Mouse (Mus musculus) adrenal gland, adult 8-10 months (tissue): ENCODE measurements around the gene Plekhg5. TPM values are rescaled to one million over a fixed set of nuclear protein-coding genes. Genes with fewer than 3 reads are reported as not detected.

ENCODE experiments used
- DNase-seq: peaks from one replicate; pipeline ENCODE4 v3.0.0; 2022
- total RNA-seq, 4 experiments: library from RNA; stranded (reverse); gene quantifications; 2 replicates each; pipeline ENCODE4 v1.2.4; 2022

Plekhg5 gene
- total RNA-seq, 4 experiments from 2014 or later, result 8.7 to 19.5 (median 15.4) TPM

DNA sequence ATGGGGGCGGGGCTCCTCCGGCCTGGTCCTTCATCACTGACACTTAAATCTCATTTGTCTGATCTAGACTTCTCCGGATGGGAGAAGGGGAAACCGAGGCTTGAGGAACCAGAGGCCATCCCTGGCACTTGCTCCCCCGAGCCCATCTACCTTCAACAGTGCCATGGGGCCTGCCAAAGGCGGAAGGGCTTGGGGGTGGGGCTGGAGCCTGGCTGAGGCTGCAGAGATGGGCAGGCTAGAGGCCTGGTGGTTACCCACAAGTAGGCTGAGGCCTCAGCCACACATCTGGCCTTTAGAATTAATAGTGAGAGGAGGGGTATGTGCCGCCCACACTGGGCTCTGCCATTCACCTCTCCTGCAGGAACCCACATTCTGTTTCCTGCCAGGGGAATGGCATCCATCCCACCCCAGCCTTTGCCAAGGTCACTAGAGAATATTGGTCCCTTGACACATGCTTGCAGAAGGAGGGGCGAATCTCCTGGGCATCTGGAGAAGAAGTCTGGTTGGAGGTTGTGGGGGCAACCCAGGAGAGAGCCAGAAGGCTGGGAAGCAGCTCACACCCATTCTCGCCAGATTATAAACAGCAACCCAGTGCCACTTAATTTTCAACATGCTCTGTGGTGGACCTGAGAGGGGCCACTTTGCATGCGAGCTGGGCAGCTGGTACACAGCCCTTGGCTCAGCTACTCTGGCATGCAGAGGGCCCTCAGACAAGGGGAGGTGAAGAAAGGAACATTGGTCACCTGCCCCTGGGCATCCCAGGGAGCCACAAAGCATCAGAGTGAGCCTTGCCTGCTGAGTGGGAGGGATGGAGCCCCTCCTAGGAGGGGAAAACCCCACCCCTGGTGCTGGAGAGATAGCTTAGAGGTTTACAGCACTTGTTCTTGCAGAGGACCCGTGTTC lies 1.6 kb upstream of the Plekhg5 start:
- DNase-seq, result no peak

DNA sequence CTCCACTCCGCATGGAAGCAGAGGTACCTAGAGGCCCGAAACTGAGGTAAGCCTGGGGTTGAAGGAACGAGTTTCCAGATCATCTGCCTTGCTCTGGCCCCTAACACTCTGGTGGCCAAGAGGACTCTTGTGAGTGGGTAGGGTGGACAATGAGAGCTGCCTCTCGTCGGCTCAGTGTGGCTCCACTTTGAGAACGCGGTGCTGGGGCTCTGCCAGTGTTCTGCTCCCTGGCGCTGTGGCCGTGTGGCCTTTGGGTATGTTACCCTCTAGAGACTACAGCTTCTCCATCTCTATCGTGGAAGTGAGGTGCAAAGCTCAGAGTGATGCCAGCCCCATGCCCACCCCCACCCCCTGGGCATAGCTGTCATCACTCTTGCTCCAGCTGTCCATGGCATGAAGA lies 357 bp downstream of the Plekhg5 start:
- DNase-seq, result no peak

DNA sequence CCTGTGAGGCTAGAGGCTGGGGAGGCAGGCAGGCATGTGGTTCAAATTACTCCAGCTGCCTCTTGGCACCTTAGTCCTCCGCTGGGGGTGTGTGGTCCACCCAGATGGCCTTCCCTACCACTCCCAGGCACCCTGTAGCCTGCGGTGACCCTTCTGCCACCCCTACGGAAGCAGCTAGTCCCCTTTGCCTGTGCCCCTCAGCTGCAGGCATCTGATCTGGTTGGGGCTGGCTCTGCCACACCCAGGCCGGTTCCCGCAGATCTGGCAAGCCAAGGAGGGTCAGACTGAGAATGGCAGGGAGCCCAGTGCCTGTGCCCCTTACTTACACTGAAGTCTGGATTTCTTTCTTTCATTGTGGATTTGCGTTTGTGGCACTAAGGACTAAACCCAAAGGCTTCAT lies 1.4 kb downstream of the Plekhg5 start:
- no peak for DNase-seq

DNA sequence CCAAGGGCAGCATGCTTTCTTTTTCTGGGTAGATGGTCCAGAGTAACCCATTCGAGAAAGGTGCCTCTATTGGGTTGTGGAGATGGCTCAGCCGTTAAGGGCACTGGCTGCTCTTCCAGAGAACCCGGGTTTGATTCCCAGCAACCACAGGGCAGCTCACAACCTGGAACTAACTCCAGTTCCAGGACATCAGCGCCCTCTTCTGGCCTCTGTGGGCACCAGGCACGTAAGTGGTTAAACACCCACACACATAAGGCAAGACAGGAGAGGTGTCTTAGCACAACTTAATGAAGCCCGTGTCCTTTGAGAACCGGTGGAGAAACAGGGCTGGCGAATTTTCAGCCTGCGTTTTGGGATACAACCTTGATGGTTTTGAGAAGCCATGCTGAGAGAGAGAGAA lies 2.2 kb downstream of the Plekhg5 start:
- DNase-seq, result no peak

DNA sequence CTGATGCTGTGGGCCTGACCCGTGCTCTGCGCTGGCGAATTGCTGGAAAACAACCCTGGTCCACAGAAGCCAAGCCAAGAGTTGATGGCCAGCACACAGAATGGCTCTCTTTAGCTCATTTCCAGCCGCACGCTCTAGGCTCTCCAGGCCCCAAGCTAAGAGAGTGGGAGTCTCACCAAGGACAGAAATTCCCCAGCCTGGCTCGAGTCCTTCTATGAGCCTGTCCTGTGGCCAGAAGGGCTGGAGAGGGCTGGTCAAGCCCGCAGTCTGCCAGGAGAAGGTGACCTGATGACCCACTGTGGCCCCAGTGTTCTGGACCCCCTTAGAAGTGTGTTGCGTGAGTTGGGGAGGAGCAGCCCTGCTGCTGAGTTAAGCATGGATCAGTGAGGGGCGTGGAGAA lies 4.9 kb downstream of the Plekhg5 start:
- no peak for DNase-seq

DNA sequence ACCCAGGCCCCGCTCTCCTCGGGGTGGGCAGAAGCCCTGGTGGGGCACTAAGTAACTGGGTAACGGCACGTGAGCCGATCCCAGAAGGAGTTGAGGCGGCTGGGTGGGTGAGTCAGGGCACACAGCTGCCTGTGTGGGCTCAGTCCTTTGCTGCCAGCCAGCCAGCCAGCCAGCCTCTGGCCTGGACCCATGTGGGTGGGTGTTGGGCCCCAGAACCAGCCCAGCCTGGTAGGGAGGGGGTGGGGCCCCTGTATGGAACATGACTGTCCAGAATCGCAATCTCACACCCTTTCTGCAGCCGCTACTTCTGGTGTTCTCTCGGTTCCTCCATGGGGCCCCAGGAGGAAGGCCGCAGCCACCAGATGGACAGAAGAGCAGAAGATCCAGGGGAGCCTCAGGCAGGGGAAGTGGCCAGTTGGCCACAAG lies 5.8 kb downstream of the Plekhg5 start:
- DNase-seq, result no peak

DNA sequence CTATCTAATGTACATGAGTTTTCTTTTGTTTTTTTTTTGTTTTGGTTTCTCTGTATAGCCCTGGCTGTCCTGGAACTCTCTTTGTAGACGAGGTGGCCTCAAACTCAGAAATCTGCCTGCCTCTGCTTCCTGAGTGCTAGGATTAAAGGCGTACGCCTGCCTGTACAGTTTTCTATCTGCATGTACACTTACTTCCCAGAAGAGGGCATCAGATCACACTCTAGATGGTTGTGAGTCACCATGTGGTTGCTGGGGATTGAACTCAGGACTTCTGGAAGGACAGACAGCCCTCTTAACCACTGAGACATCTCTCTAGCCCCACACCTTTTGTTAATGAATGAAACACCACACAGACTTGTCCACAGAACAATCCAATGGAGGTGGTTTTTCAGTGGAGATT lies 7.0 kb downstream of the Plekhg5 start:
- DNase-seq, result no peak

DNA sequence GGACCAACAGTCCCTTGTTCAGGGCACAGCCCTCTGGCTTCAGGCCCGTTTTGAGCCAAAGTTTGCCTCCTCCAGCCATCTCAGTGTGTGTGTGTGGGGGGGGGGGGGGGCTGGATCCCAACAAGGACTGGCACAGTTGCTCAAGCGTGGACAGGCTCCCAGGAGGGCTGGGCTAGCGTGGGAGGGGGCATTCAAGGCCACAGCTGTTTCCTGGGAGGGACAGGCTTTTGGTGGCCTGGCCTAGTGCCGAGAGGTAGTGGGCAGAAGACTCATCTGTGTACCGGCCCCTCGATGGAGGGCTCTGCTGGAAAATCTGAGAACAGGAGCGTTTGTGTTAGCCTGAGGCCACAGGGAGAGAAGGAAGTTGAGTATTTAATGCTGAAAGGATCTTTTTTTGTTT lies 7.6 kb downstream of the Plekhg5 start:
- no peak for DNase-seq

DNA sequence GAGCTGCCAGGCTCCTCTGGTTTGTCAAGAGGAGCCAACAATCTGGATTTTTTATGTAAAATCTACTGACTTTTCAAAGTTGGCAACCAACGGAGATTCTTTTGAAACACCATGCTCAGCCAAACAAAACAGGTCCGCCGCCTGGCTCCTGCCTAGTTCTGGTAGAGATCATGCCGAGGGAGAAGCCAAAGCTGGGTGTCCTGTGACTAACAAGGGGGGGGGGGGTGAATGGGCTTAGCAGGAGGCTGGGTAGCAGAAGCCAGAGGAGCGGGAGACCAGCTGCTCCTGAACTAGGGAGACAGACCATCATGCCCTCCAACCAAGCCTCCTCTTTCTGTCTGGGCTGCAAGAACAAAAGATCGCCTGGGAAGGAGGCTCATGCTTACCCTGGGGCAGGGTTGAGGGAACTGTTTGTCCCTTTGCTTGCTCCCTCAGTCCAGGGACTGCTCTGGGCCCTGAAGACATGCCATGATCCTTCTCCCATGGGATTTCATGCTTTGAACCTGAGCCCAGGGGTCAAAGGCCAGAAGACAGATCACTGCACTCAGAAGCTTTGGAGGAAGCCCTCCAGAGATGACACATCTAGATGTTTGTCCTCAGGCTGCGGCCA lies 11.4 kb downstream of the Plekhg5 start:
- no peak for DNase-seq

DNA sequence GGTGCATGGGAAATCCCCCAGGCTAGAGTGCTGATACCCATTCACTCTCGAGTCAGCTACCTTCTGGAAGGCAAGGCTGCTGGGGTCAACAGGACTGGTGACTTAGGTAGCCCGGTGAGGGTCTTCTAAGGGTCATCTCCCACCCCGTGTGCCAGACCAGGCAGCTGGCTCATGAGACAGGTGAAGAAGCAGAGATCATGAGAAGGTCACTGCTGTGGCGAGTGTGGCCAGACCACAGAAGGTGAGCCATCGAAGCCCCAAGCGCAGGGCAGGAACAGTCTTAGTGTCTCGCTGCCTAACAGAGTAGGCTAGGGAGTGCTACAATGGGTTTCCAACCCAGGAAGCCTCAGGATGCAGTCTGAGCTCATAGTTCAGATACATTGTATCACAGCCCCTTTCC lies 12.3 kb downstream of the Plekhg5 start:
- no peak for DNase-seq

DNA sequence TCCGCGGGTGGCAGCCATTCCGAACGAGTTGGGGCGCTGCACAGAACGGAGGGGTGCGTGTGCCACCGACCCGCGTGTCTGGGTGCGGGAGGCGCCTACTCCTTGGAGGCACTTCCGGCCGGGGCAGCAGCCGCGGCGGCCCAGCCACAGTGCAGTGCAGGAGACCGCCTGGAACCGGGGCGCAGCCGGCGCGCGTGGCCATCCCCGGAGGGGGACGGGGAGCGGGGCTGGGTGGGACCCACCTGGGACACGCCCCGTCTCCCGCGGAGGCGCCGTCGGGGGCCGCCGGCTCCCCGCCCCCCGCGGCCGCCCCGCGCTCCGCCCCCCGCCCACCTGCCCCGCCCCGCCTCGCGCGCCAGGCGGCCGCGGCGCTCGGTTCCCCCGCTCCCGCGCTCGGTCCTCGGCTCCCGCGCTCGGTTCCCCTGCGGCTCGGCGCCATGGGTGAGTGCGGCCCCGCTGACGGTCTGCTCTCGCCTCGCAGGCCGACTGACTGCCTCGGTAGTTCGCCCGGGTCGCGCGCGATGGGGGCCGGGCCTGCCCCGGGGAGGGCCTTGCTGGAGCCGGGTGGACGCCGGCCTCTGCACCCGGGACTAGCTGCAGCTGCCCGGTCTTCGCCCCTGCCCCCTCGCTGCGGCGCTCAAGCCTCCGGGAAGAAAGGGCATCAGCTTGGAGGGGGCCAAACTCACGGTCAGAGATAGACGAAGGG lies 14.4 kb downstream of the Plekhg5 start:
- no peak for DNase-seq

DNA sequence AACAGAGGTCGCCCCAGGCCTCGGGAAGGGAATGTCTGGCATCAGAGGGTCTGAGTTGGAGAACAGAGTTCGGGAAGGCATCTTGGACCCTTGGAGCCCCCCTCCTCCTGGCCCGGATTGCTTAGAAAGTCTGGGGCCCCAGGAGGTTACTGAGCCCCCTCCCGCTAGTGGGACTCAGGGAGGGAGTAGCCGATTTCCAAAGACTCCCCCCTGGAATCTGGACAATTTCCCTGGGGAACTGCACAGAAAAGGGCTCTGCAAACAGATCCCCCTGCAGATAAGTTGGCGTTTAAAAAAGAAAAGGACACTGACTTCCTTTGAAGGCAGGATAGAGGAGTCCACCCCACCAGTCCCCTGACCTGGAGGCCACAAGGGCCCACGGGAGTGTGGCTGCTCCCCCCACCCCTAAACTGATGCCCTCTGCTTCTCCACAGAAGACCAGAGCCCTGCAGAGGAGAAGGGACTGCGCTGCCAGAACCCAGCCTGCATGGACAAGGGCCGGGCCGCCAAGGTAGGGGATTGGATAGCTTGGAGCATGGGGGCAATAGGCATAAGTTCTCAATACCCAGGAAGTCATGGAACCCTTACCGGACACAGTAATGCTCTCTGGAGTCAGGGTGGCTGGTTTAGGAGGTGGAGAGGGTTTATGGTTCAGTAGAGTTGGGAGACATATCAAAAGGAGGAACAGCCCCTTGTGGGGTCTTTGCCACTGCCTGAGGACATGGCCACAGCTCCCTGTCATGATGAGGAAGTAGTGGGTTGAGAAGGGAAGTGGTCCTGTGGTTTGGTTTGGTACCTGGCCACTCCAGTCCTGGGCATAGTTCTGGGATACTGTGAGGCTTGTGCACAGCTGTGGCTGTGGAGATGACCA lies 15.1 kb downstream of the Plekhg5 start:
- DNase-seq, result no peak

DNA sequence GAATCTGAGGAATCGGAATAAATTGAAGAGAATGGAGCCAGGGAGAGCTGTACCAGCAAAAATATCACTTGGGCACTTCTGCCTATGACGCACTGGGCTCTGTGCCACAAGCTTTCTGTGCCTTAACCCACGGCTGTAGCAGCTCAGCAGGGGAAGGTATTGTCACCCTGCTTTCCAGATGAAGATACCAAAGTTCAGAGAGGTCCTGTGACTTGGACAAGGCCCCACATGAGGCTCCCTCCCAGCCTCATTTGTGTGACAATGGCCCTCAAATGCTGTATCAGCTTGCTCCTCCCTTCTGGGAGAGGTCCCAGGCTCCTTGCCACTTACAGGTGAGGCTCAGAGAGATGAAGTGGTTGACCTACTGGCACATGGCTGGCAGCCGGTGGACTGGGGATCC lies 15.8 kb downstream of the Plekhg5 start:
- DNase-seq, result no peak

DNA sequence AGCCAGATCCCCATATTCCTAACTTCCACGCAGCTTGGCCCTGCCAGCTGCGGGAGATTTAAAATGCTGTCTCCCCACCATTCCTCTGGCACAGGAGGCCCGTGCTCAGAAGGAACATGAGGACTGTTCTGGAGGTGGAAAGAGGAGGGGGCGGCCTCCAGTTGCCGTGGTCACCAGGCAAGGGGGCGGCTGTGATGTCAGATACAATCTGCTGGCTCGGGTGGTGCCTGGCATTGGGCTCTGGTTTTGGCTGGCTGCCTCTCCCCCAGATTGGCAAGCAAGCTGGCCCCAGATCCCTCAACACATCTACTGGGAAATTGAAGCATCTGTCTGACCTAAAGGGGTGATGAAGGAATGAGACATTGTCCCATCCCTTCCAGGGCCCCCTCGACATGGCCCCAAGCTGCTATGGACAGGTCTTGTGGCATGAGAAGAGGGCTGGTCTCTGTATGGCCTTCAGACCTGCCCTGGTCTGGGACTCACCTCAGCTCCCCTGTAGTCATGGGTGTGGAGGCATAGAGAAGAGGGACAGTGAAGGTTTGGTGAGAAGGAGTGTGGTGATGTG lies 16.3 kb downstream of the Plekhg5 start:
- DNase-seq, result no peak

DNA sequence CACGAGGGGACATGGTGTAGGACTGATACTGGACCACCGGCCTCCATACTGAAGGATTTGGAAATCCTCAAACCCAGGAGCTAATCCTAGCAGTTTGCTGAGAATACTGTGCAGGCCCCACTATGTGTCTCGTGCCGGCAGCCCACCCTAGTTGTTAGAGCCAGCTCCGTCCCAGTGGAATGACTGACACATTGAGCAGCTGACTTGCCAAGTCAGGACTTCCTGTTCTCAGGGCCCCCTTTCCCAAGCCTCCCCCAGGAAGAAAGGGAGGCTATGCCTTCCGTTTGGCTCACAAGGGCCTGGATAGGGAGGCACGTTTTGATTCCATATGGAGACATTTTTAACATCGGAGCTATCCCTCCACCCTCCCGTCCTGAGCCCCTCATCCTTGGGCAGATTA lies 17.9 kb downstream of the Plekhg5 start:
- DNase-seq, result no peak

DNA sequence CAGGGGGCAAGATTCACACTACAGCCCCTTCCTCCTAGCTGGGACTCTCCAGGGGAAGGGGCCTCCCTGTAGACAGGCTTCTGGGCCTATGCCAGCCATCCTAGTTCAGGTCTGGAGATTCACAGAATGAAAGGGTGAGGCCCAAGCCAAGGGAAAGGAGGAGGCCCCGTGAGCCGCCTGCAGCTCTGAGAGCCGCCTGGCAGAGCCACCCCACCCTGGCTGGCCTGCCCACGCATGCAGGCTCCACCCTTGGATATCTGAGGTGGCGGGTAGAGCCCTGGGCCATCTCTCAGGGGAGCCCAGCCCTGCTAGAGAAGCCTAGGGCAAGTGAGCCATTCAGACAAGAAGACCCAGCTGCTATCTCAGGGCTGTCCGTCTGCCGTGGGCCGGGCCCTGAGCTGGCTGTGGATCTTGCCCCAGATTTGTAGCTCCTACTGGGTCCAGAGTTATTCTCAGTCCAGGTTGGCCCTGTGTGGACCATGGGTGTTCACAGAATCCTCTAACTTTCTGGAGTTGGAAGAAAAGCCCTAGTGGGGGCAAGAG lies 20.5 kb downstream of the Plekhg5 start:
- no peak for DNase-seq

DNA sequence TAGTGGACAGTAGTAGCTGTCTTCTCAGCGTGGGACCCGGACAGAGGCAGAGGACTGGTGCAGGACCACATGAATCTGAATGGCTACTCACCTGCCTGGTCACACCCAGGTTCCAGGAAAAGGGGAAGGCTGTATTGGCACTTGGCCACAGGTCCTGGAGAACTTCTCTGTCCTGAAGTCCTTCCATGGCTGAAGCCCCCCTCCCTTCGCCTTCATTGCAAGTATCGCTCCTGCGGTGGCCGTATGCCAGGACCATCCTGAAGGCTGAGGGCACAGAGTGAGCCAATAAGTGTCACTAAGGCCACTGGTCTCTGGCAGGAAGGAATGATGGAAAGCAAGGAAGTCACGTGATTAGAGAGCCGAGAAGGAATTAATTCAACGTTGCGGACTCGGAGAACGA lies 21.9 kb downstream of the Plekhg5 start:
- DNase-seq, result no peak

DNA sequence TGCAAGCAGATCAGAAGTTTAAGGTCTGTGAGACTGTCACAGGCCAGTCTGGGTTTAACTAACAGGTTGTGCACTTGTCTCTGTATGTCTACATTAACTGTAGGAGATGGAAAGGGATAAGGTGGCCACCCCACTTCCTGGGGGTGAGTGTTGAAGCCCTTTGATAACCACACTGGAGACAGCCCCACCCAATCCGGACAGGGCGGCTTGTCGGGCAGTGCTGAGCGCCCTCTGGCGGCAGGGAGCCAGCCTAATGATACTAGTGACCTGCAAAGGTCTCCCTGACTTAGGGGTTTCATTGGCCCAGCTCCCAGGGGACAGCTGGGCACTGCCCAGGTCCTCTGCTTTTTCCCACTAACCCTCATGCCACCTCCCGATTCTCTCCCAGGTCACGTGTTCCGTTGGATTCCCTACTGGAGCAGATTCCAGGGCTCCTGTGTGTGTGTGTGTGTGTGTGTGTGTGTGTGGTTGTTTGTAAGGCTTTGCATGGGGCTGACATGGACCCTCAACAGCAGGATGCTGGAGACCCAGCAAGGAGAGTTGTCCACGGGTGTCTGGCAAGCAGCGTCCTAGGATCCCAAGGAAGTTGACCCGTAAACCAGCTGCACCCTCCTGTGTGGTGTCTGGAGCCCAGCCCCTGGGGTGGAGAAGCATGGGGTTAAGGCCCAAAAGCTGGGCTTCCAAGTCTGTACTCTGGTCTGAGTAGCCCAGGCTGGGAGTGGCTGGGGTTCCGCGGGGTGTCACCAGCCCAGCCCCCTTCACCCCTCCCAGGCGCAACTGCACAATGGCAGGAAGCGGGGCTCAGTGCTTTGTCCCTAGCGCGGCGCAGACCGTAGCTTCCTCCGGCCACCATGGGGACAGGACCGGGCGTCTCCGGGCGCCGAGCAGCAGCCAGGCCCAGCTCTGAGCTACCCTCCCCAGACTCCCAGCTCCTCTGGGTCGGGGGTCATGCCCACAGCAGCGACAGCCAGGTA lies 23.9 kb downstream of the Plekhg5 start:
- DNase-seq, result peak; percentile 62

DNA sequence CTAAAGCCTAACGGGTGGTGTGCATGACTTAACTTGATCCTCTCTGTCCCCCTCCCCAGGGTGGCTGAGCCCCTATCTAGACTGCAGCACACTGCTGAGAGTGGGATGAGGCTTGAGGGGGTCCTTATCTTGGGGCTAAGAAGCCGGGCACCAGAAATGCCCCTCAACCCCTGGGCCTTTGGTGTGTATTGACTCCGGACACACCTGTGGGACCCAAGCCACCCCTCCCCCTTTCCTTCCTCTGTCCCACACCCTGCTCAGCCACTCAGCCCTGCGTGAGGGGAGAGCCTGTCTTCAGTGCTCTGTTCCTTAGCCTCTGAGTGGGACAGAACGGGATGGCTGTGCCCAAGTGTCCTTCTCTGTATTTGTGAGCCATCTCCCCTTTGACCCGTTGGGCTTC lies 24.6 kb downstream of the Plekhg5 start:
- DNase-seq, result no peak
